Mouse (Mus musculus): Measurements from ENCODE around the gene Clec4g.

Gene Clec4g

DNA sequence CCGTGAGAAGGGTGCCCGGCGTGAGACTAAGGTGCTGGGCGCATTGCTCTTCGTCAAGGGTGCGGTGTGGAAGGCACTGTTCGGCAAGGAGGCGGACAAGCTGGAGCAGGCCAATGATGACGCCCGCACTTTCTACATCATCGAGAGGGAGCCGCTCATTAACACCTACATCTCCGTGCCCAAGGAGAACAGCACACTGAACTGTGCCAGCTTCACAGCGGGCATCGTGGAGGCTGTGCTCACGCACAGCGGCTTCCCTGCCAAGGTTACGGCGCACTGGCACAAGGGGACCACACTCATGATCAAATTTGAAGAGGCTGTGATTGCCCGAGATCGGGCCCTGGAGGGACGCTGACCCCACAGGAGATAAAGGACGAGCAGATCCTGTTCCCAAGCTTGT, 41.2 kb downstream of the Clec4g start:
- no peak for DNase-seq (ENCODE audit: low spot score in 2 of 2)

DNA sequence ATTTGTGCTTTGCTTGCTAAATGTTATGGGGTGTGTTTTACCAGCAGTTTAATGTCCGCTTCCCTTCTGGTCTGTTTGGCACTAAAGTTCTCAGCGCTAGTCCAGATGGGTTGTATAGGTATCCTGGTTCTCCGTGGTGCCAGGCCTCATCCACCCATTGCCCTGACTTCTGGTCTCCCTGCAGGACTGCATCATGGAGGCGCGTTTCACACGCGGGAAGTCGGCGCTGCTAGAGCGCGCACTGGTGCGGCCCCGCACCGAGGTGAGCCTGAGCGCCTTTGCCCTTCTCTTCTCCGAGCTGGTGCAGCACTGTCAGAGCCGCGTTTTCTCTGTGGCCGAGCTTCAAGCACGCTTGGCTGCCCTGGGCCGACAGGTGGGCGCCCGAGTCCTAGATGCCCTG, 41.6 kb downstream of the Clec4g start:
- DNase-seq (ENCODE audit: low spot score in 2 of 2), result no peak

DNA sequence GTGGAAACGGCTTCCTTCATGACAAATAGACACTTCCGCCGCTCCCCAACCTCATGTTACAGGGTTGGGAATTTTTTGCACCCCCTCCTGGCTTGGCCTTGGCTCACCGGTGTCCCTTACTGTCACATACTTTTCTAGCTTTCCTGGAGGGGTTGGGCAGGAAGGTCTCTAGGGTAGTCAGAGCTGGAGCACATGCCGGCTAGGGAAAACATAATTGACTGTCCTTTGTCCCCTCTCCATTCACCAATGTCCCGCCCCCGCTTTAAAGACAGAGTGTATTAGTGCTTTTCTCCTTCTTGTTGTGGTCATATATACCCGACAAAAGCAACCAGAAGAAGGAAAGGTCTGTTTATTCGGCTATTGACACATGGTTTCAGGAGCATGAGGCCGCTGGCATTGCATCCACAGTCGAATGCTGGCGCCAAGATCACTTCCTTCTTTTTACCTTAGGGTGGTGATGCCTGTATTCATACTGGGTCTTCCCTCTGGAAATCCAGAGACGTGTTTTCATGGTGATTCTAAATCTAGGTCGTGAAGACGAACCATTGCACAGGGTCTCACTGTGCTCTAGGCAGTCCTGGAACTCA, 43.4 kb downstream of the Clec4g start:
- no peak for DNase-seq (ENCODE audit: low spot score in 2 of 2)

DNA sequence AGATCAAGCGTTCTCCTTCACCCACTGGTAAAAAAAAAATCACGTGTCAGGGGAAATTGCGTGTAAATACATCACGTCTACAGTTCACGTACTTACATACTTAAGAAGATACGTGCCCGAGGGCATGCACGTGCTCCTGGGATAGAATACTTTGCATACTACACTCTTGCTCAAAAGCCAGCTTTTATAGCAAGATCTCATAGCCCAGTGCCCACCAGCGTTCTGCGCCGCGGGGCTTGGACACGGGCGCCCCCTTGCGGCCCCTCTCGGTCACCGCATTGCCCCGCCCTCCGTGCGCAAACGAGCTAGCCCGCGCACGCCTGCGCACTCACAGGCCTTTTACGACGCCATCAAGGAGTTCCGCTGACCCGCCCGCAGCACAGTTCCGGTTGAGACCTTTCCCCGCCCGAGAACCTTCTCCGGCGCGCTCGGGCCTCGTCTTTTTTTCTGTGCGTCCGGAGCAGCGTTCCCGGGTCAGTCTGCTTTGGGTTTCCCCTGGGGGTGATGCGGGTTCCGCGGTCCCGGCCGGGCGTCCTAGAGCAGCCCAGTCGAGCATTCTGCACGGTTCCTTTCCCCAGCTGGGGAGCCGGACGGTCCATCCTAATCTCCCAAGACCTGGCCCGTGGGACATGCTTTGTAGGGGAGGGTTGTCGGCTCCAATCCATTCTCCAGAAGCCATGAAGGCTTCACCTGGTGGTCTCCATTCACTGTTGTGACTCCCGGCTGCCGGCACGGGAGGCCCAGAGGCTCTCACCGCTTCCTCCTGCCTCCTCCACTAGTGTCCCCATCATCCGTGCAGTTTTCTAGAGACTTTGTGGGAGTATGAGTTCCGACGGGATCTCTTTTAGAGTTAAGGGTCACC, 44.1 kb downstream of the Clec4g start, which contains the start of gene Trappc5:
Trappc5 (plus strand) TSS at position 169 of the 862 bp plus-strand sequence.
- DNase-seq (ENCODE audit: low spot score in 2 of 2), result peak; percentile 82 to 96

DNA sequence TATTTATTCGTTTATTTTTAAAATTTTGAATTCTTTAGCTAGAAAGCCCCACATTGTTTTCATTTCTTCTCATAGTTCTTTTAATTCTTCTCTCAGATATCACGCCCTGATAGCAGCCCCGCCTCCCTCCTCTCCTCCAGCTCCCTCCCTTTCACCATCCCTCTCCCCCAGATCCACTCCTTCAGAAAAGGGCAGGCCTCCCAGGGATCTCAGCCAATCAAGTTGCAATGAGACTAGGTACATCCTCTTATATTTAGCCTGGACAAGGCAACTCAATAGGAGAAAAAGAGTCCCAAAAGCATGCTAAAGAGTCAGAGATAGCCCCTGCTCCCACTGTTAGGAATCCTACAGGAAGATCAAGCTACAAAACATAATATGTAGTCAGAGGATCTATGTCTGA, 45.8 kb downstream of the Clec4g start:
- DNase-seq (ENCODE audit: low spot score in 2 of 2), result no peak

DNA sequence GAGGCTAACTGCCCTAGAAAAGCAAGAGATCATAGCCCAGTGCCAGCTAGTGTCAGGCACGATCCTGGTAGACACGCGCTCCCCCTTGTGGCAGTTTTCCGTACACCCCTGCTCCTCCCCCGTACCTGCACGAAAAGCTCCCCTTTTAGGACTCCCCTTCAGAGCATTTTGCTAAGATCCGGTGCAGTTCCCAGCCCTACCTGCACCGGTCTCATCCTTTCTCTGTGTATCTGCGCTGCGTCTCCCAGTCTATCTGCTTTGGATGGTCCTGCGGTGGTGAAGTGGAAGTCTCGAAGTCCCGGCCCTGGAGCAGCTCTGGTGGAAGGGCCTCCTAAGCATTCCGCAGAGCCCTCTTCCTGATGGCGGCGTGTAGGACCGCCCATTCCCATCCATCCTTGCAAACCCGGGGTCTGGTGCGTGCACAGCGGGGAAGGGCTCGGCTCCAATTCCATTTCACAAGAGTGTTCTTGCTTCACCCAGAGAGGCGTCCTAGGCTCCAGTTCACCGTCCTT, 48.4 kb downstream of the Clec4g start, which contains the start of gene Fcor:
Fcor (minus strand) TSS at position 383 of the 512 bp plus-strand sequence.
- DNase-seq (ENCODE audit: low spot score in 2 of 2), result peak; percentile 69 to 94

DNA sequence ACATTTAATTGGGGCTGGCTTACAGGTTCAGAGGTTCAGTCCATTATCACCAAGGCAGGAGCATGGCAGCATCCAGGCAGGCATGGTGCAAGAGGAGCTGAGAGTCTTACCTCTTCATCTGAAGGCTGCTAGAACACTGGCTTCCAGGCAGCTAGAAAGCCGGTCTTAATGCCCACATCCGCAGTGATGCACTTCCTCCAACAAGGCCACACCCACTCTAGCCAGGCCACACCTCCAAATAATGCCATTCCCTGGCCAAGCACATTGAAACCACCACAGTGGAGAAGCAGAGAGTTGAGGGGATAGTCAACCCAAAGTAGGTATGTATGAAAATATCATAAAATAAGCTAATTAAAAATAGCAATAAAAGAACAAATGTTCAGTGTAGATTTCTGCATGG, 50.1 kb downstream of the Clec4g start:
- DNase-seq (ENCODE audit: low spot score in 2 of 2), result no peak

DNA sequence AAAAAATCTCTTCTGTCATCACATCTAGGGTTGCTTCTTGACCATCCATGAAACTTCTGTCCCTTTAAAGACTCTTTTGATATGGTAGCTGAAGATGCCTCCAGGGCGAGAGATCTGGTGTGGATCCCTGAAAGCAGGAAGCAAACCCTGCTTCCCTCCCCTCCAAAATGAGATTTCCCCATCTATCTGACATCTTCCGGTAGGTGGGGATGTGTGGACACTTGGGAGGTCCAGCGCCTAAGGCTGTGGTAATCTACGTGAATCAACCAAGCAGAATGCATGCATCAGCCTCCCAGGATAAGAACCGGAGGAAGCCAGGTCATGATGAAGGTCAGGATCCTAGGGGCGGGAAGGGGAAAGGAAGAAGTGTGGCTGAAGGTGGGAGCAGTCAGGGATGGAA, 54.9 kb downstream of the Clec4g start, which contains the start of gene Mcemp1:
Mcemp1 (plus strand) TSS at position 248 of the 400 bp plus-strand sequence.
- no peak for DNase-seq (ENCODE audit: low spot score in 2 of 2)

DNA sequence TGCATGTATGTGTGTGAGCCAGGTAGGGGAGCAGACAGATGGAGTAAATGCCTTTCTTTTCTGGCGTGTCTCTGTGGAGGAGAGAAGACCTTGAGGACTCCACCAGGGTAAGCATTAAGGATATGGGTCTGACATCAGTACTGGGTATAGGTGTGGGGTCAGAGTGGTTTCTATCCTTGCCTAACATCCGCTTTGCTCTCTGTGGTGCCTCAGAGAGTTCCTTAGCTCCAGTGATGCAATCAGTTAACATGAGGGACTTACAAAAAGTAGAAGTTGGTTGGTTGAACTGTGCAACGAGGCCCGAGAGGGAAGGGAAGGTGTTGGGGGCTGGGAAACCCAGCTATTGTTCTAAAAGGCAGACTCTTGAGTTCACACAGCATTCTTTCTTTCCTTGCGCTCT, 56.0 kb downstream of the Clec4g start:
- DNase-seq (ENCODE audit: low spot score in 2 of 2), result no peak

DNA sequence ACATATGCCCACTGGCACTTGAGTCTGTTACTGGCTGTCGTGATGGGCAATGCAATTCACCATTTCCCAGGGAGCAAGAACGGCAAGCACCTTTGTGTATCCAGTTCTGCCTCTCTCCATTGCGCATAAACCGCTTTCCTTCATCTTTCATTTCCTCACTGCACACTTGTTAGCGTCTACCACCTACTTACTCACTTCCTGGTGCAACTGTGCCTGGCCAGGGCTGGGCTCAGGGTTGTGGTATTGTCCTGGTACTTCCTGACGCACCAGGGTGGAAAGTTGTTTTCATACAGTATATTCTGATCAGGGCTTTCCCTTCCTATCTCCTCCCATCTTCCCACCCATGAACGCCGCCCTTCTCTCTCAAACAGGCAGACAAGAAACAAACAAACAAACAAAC, 59.6 kb downstream of the Clec4g start:
- DNase-seq (ENCODE audit: low spot score in 2 of 2), result no peak
